Mouse (Mus musculus) E14TG2a.4 (cell line): ENCODE data around the gene Pdlim5.
A peak's percentile ranks its signal among the peaks of the same experiment; 100 is the strongest.

Experiments
- H3K27me3 ChIP-seq: 2 replicates; pipeline ENCODE4 v1.6.1; 2014; ENCODE audit warnings: low read length, control low read depth; ENCODE audit not compliant: insufficient read depth
- H3K36me3 ChIP-seq: 2 replicates; pipeline ENCODE4 v1.6.1; 2014; ENCODE audit warnings: low read length, control low read depth; ENCODE audit not compliant: insufficient read depth
- H3K4me1 ChIP-seq: replicated peaks from 2 replicates; pipeline ENCODE4 v1.6.1; 2014; ENCODE audit warnings: low read depth, low read length, control low read depth
- H3K4me3 ChIP-seq: replicated peaks from 2 replicates; pipeline ENCODE4 v1.5.1; 2014; ENCODE audit warnings: mild to moderate bottlenecking, low read length
- H3K9me3 ChIP-seq: 2 replicates; pipeline ENCODE4 v1.6.1; 2014; ENCODE audit warnings: low read length, control low read depth
- CTCF ChIP-seq: conservative IDR thresholded peaks from 2 replicates; pipeline ENCODE4 v1.5.1; 2014; ENCODE audit warnings: low read length
- NANOG ChIP-seq: IDR thresholded peaks from 2 replicates; pipeline ENCODE4 v1.6.1; 2014; ENCODE audit warnings: borderline replicate concordance, low read length, mixed read lengths
- POU5F1 ChIP-seq: IDR thresholded peaks from 2 replicates; pipeline ENCODE4 v1.6.1; 2014; ENCODE audit warnings: low read length, borderline replicate concordance

Pdlim5 gene

DNA sequence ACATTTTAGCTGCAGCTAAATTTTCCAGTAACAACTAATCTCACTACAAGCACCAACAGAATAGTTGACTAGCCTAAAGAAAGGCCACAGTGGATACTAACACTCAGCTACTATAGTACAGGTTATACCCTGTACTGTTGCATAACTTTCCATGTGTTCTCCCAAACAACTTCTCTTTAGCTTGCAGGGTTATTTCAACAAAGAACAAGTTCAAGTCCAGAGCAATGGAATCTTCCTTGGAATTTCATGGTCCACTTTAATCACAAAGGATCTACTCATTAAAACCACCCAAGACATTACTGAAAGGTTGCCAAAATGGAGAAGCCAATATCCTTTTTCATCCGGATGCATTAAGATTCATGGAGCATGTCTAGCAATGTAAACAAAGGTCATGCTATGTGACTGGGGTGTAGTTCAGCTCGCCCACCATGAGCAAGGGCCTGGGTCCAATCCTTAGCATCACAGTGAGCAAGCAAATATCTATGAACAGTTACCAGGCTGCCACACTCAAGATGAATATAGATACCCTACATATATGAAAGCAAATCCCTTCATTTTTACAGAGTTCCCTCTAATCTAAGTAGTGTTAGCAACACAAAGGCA is 79.3 kb downstream of the Pdlim5 start:
- no peaks in the 10 kb centered on the region for H3K27me3 ChIP-seq
- peaks cover 6% of the 10 kb centered on the region; the same call in 1 of the 2 replicates for H3K36me3 ChIP-seq
- TF ChIP-seq NANOG (no peak), CTCF (no peak), POU5F1 (no peak)
- no peaks in the 10 kb centered on the region for H3K9me3 ChIP-seq
- no peak overlapping the region for H3K4me3 ChIP-seq
- H3K4me1 ChIP-seq: peaks cover 3% of the 10 kb centered on the region; the same call in 1 of the 2 replicates

- TF ChIP-seq NANOG: no peak
- TF ChIP-seq CTCF: no peak
- no peak for TF ChIP-seq POU5F1
- Histone ChIP-seq H3K4me3 (no peak overlapping the region), H3K27me3 (no peaks in the 10 kb centered on the region), H3K36me3 (peaks cover 6% of the 10 kb centered on the region; the same call in 1 of the 2 replicates), H3K9me3 (no peaks in the 10 kb centered on the region), H3K4me1 (no peaks in the 10 kb centered on the region)
Observed at GRCm38 (mm10) chr3:142311075-142311474, 84.4 kb downstream of the Pdlim5 start.

DNA sequence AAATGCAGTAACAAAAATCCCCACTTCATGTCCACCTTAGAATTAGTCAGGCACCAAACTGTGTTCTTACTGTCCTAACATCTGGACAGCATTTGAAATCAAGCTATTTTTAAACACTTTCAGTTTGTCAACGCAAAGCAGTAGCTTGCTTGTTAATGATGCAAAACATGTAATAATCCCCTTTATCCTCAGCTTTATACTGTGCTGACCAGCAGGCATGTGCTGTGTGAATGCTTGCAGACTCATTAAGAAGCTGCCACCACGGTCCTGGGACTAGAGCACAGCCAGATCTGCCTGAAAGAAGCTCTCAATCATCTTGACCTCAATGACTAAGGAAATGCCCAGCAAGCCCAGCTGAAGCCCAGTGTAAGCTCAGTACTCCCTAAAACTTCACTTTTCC is 85.0 kb downstream of the Pdlim5 start:
- no peak overlapping the region for H3K4me3 ChIP-seq
- no peaks in the 10 kb centered on the region for H3K27me3 ChIP-seq
- peaks cover 6% of the 10 kb centered on the region; the same call in 1 of the 2 replicates for H3K36me3 ChIP-seq
- no peaks in the 10 kb centered on the region for H3K4me1 ChIP-seq
- TF ChIP-seq CTCF (no peak), NANOG (no peak), POU5F1 (no peak)
- H3K9me3 ChIP-seq: no peaks in the 10 kb centered on the region

- Histone ChIP-seq H3K27me3 (no peaks in the 10 kb centered on the region), H3K9me3 (no peaks in the 10 kb centered on the region), H3K4me3 (no peak overlapping the region), H3K4me1 (no peaks in the 10 kb centered on the region), H3K36me3 (no peaks in the 10 kb centered on the region)
- TF ChIP-seq CTCF (no peak), POU5F1 (no peak), NANOG (no peak)
Observed at GRCm38 (mm10) chr3:142295287-142295676, 100.2 kb downstream of the Pdlim5 start.

- TF ChIP-seq NANOG (no peak), POU5F1 (no peak), CTCF (peak; percentile 31; the same call in 1 of the 2 replicates)
- H3K4me3 ChIP-seq: no peak overlapping the region
- no peaks in the 10 kb centered on the region for H3K27me3 ChIP-seq
- H3K4me1 ChIP-seq: no peaks in the 10 kb centered on the region
- no peaks in the 10 kb centered on the region for H3K9me3 ChIP-seq
- H3K36me3 ChIP-seq: no peaks in the 10 kb centered on the region
Observed at GRCm38 (mm10) chr3:142294616-142295286, 100.7 kb downstream of the Pdlim5 start.

GRCm38 (mm10) chr3:142293561-142293960 is 101.9 kb downstream of the Pdlim5 start:
- TF ChIP-seq NANOG (no peak), CTCF (no peak), POU5F1 (no peak)
- Histone ChIP-seq H3K4me1 (no peaks in the 10 kb centered on the region), H3K9me3 (no peaks in the 10 kb centered on the region), H3K4me3 (no peak overlapping the region), H3K27me3 (no peaks in the 10 kb centered on the region), H3K36me3 (no peaks in the 10 kb centered on the region)

DNA sequence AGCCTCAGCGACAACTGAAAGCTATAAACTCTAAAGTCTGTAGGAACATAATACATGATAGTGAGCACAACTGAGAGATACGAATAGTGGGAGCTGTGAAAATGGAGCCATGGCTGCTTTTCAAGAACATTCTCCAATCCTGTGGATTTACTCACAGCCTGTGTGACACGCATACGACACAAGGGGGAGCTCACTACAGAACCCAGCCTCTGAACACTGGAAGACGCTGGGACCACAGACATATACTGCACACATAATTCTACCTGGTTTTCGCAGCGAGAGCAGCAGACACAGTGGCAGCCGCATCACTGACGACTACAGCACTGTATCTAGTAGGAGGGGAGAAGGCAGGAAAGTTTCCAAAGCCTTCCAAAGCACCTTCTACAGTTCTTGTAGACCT is 112.8 kb downstream of the Pdlim5 start:
- Histone ChIP-seq H3K9me3 (no peaks in the 10 kb centered on the region), H3K4me3 (no peak overlapping the region), H3K36me3 (peaks cover 5% of the 10 kb centered on the region; the same call in 1 of the 2 replicates), H3K4me1 (peaks cover 7% of the 10 kb centered on the region), H3K27me3 (no peaks in the 10 kb centered on the region)
- TF ChIP-seq CTCF (peak; percentile 39), POU5F1 (no peak), NANOG (no peak)

GRCm38 (mm10) chr3:142281656-142282055 is 113.8 kb downstream of the Pdlim5 start:
- Histone ChIP-seq H3K4me1 (peaks cover 7% of the 10 kb centered on the region), H3K36me3 (peaks cover 11% of the 10 kb centered on the region), H3K4me3 (no peak overlapping the region), H3K27me3 (no peaks in the 10 kb centered on the region), H3K9me3 (no peaks in the 10 kb centered on the region)
- TF ChIP-seq POU5F1 (no peak), NANOG (no peak), CTCF (no peak)
